Mouse (Mus musculus) cerebellum, adult 2 months (tissue): ENCODE measurements at regions not wholly inside any gene's neighbourhood (a gene's known extent, or its start where the extent isn't known, plus 50 kb on each side); places are given as distances from the start of the nearest gene placed in this dataset.
"Not testable (repeated sequence)": the region's sequence is repeated elsewhere in the genome, so short reads cannot be mapped to it uniquely, and the experiment has no call there.

Experiments used
- DNase-seq, 2 experiments: peaks; one replicate each; pipeline ENCODE4 v3.0.0; 2021
- H3K27ac ChIP-seq: fragments of 200-500 bp; 2 replicates; pipeline ENCODE4 v1.5.1; 2012; ENCODE audit warnings: low read length, control low read depth, inconsistent platforms; ENCODE audit not compliant: insufficient read depth
- H3K27me3 ChIP-seq: fragments of 200-500 bp; 2 replicates; pipeline ENCODE4 v1.6.1; 2012; ENCODE audit warnings: inconsistent platforms, mild to moderate bottlenecking, low read length, moderate library complexity; ENCODE audit not compliant: control insufficient read depth, insufficient read depth
- H3K4me1 ChIP-seq: fragments of 200-500 bp; 2 replicates; pipeline ENCODE4 v1.6.1; 2011; ENCODE audit warnings: low read length; ENCODE audit not compliant: control insufficient read depth, insufficient read depth
- H3K4me3 ChIP-seq: fragments of 200-500 bp; replicated peaks from 2 replicates; pipeline ENCODE3; 2011; ENCODE audit warnings: mild to moderate bottlenecking, low read depth, low read length, control low read depth; ENCODE audit not compliant: insufficient read depth
- CTCF ChIP-seq: fragments of 200-500 bp; IDR thresholded peaks from 2 replicates; pipeline ENCODE4 v1.5.1; 2011; ENCODE audit warnings: low read depth, mild to moderate bottlenecking, control low read depth, low read length, moderate library complexity, borderline replicate concordance; ENCODE audit not compliant: insufficient read depth
- POLR2A ChIP-seq: fragments of 200-500 bp; IDR thresholded peaks from 2 replicates; pipeline ENCODE4 v1.6.1; 2011; ENCODE audit warnings: low read length, control low read depth, borderline replicate concordance; ENCODE audit not compliant: insufficient read depth
- WGBS: fragments of 180-500 bp; shearing (Covaris S2); methylation state at CpG from one replicate; pipeline ENCODE4 v1.1.7; 2018; 5-methylcytosine and 5-hydroxymethylcytosine counted together

DNA sequence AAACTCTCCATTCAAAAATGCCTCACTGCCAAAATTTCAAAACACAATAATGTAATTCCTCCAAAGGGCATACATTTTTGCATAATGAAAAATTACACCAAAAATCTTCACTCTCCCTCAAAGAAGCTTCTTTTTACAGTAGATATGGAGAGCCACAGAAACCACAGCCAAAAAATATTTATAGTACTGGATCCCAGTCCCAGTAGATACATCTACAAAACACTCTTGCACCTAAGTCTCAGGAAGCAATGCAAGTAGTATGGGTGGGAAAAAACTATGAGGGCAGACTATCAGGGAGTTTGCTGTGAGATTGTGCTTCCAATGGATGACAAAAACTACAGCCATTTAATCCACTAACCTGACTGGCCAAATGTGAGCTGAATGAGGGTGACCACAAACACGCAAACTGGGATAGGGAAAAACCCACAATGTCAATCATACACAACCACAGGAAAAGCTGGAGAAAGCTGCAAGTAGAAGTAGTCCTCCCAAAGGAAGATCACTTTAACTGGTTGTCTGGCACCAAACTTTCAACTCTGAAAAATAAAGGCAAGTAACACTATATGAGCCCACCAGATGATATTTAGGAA is 189.2 kb downstream of the 4930474N05Rik start:
- Histone ChIP-seq H3K27ac (no peak overlapping the region), H3K27me3 (no peaks in the 10 kb centered on the region), H3K4me3 (no peak overlapping the region), H3K4me1 (no peaks in the 10 kb centered on the region)
- TF ChIP-seq POLR2A (no peak), CTCF (no peak)
- 86% methylated on average over 1 of the region's 1 CpGs for WGBS
- no peak for DNase-seq

GRCm38 (mm10) chr14:36288697-36289286 is 194.1 kb downstream of the 4930474N05Rik start:
- TF ChIP-seq CTCF = no peak
- no peak for TF ChIP-seq POLR2A
- H3K27ac ChIP-seq = no peak overlapping the region
- no peaks in the 10 kb centered on the region for H3K4me1 ChIP-seq
- WGBS = 24% methylated on average over 1 of the region's 1 CpGs
- H3K27me3 ChIP-seq = no peaks in the 10 kb centered on the region
- H3K4me3 ChIP-seq = no peak overlapping the region
- DNase-seq = no peak

- no peaks in the 10 kb centered on the region for H3K27me3 ChIP-seq
- no peak overlapping the region for H3K27ac ChIP-seq
- no peak for TF ChIP-seq CTCF
- no peak for TF ChIP-seq POLR2A
- no peaks in the 10 kb centered on the region for H3K4me1 ChIP-seq
- WGBS = 97% methylated on average over 1 of the region's 1 CpGs
- H3K4me3 ChIP-seq = no peak overlapping the region
- DNase-seq = no peak
These were observed 215.6 kb downstream of the 4930474N05Rik start for GRCm38 (mm10) chr14:36310324-36310723.

DNA sequence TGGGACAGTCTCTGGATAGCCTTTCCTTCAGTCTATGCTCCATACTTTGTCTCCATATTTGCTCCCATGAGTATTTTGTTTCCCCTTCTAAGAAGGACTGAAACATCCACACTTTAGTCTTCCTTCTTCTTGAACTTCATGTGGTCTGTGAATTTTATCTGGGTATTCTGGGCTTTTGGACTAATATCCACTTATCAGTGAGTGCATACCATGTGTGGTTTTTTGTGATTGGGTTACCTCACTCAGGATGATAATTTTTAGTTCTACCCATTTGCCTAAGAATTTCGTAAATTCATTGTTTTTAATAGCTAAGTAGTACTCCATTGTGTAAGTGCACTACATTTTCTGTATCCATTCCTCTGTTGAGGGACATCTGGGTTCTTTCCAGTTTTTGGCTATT is 220.0 kb downstream of the 4930474N05Rik start:
- 76% methylated on average over 1 of the region's 1 CpGs for WGBS
- H3K27ac ChIP-seq, H3K4me1 ChIP-seq, H3K4me3 ChIP-seq, DNase-seq, H3K27me3 ChIP-seq: not testable (repeated sequence)

DNA sequence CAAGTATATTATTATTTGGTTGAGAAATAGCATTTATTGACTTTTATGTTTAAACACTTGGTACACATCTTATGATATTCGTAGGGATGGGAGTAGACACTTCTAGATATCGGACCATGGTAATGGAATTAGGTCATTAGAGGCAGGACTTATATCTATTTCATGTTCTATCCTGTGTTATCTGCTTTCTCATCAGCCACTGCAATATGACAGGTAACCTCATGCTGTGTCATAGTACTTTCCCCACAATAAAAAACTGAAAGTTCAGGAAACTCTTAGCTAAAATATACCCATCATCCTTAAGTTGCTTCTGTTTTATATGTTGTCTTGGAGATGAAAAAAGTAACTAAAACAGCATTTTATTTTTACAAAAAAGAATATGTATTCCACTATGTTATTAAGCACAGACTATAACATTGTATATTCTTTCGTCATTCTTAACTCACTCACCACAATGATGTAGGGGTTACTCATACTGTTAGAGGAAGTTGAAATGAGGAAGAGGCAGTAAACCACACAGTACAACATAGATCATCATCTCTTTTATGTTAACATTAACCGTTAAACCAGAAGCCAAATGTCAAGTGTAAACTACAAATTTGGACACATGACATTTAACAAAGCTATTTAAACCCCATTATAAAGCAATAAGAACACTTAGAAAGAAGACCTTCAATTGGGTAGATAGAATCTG is 221.8 kb downstream of the 4930474N05Rik start:
- 90% methylated on average over 4 of the region's 4 CpGs for WGBS
- TF ChIP-seq POLR2A (no peak), CTCF (no peak)
- Histone ChIP-seq H3K4me3 (no peak overlapping the region), H3K4me1 (no peaks in the 10 kb centered on the region), H3K27ac (no peak overlapping the region), H3K27me3 (no peaks in the 10 kb centered on the region)
- no peak for DNase-seq

GRCm38 (mm10) chr14:36328258-36328891 is 233.7 kb downstream of the 4930474N05Rik start:
- no peak for TF ChIP-seq CTCF
- no peak for TF ChIP-seq POLR2A
- H3K4me3 ChIP-seq = no peak overlapping the region
- H3K27me3 ChIP-seq = no peaks in the 10 kb centered on the region
- DNase-seq = no peak
- H3K27ac ChIP-seq = no peak overlapping the region
- H3K4me1 ChIP-seq = no peaks in the 10 kb centered on the region
- WGBS = 58% methylated on average over 3 of the region's 3 CpGs

DNA sequence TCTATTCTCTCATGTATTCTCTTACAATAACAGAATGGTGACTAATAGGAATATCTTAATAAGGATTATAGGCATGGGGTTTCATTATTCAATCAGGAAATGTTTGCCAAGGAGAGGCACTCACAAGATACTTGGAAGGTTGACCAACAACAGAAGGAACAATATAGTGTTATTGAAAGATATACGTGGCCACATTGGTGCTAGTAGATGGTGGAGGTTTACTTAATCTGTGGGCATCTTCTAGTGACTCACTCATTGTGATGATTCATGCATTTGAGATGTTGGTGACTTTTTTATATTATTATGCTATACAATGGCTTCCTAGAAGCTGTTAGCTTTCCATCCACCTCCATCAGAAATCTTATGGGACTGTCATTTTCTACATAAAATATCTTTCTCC is 246.1 kb downstream of the 4930474N05Rik start:
- Histone ChIP-seq H3K27ac (no peak overlapping the region), H3K27me3 (no peaks in the 10 kb centered on the region), H3K4me1 (no peaks in the 10 kb centered on the region), H3K4me3 (no peak overlapping the region)
- WGBS = 73% methylated on average over 1 of the region's 1 CpGs
- no peak for DNase-seq
- TF ChIP-seq POLR2A = no peak
- TF ChIP-seq CTCF = no peak
